Mouse (Mus musculus): ENCODE results near the gene Map4k1. TPM values are rescaled to one million over a fixed set of nuclear protein-coding genes. Genes with fewer than 3 reads are reported as not detected.

Gene Map4k1
- polyA plus RNA-seq, 1 experiment, result 17.0 TPM

DNA sequence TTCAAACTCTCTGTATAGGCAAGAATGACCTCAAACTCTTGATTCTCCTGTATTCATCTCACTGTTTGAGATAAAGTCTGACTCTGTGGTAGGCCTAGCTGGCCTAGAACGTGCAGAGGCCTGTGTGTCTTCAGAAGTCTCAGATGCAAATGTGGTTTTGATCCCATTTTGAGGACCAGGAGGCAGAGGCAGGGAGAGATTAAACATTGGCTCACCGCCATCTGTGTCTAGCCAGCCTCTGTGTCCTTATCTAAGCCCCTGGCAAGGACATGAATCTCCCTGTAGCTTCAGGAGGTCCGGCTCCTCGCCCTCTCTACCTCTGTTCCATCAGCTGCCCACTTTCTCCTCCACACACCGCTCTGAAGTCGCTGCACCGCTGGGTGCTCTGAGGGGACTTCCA lies 34.6 kb downstream of the Map4k1 start:
- TF ChIP-seq CTCF (IDR thresholded peaks at IDR 0.05; ENCODE audit: insufficient read depth, low read length) (no peak), POLR2A (IDR thresholded peaks at IDR 0.05; ENCODE audit: borderline replicate concordance, extremely low read depth, low read depth, low read length) (no peak)
- 84% methylated on average over 7 of the region's 7 CpGs for WGBS

DNA sequence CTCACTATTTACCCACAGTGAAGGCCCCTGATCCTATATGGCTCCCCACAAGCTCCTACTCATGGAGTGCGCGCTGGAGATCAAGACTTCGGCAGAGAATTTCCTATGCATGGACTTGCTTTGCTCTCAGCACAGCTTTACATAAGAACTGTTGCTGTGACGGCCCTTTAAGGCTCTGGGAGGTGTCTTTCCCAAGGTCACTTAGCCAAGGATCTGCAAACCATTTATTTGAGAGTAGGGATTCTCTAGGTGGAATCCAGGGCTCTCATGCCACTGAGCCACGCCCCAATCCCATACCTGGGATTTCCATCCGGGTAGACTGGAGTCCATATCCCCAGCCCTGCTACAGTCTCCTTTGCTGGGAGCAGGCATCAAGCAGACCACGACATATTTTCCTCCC lies 35.4 kb downstream of the Map4k1 start:
- TF ChIP-seq CTCF (IDR thresholded peaks at IDR 0.05; ENCODE audit: insufficient read depth, low read length), result no peak
- TF ChIP-seq POLR2A (IDR thresholded peaks at IDR 0.05; ENCODE audit: borderline replicate concordance, extremely low read depth, low read depth, low read length), result no peak
- DNase-seq, result no peak
- Histone ChIP-seq H3K4me3 (replicated peaks; ENCODE audit: extremely low read depth, low read depth, low read length) (no peak overlapping the region), H3K4me1 (ENCODE audit: control insufficient read depth, insufficient read depth, low read length) (no peaks in the 10 kb centered on the region)
- WGBS, result 86% methylated on average over 7 of the region's 7 CpGs

More for the DNA sequence above, 34.6 kb downstream of the Map4k1 start:
- no peak for DNase-seq
- no peaks in the 10 kb centered on the region for H3K4me1 ChIP-seq (ENCODE audit: control insufficient read depth, insufficient read depth, low read length)
- H3K4me3 ChIP-seq (replicated peaks; ENCODE audit: extremely low read depth, low read depth, low read length), result no peak overlapping the region

DNA sequence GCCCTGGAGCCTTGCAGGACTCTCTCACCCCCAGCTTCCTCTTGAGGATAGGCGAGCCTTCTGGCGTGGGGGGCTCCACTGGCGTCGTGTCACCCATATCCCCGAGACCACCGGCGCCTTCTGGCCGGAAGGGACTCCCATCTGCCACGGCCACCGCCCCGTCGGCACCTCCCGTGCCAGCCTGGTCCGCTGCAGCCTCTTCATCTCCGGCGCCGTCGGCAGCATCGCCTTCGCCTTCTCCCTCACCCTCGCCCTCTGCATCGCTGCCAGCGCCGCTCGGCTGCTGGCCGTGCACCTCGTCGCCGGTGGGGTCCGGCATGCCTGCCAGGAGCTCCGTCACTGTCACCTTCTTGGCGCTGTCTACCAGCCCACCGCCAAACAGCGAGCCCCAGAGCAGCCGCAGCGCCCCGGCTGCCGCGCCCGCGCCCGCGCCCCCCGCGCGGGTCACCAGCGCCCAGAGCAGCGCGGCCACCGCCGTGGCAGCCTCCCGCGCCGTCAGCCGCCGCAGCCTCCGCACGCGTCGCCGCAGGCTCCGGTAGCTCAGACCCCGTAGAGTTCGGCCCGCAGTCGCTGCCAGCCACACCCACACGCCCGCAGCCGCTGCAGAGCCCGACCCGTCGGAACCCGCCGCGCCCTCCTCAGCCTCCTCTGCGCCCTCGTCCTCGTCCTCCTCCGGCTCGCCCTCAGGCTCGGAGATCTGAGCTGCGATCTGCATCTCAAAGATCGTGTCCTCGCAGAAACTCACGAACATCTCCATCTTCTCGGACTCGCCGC lies 37.8 kb downstream of the Map4k1 start:
- TF ChIP-seq CTCF (IDR thresholded peaks at IDR 0.05; ENCODE audit: insufficient read depth, low read length), result no peak
- TF ChIP-seq POLR2A (IDR thresholded peaks at IDR 0.05; ENCODE audit: borderline replicate concordance, extremely low read depth, low read depth, low read length), result no peak
- DNase-seq, result no peak
- H3K4me3 ChIP-seq (replicated peaks; ENCODE audit: extremely low read depth, low read depth, low read length), result no peak overlapping the region
- H3K4me1 ChIP-seq (ENCODE audit: control insufficient read depth, insufficient read depth, low read length), result no peaks in the 10 kb centered on the region
- WGBS, result 4% methylated on average over 88 of the region's 88 CpGs

DNA sequence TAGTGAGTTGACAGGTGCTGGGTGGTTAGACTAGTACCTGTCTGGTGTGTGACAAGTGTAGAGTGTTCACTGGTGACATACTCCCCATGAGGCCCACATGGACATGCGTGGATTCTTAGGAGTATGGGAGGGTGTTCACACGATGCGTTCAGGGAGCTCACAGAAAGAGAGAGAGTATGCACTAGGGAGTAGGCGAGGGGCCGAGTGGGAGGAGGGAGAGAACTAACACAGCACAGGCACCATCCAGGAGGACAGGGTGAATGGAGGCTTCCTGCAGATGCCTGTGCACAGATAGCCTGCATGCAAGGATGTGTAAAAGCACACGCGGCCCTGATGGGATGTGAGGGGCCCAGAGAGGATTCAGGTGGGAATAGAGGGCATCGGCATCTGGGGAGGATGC lies 40.6 kb downstream of the Map4k1 start:
- TF ChIP-seq CTCF (IDR thresholded peaks at IDR 0.05; ENCODE audit: insufficient read depth, low read length) (no peak), POLR2A (IDR thresholded peaks at IDR 0.05; ENCODE audit: borderline replicate concordance, extremely low read depth, low read depth, low read length) (no peak)
- 84% methylated on average over 8 of the region's 8 CpGs for WGBS
- DNase-seq, result no peak
- Histone ChIP-seq H3K4me3 (replicated peaks; ENCODE audit: extremely low read depth, low read depth, low read length) (no peak overlapping the region), H3K4me1 (ENCODE audit: control insufficient read depth, insufficient read depth, low read length) (no peaks in the 10 kb centered on the region)

DNA sequence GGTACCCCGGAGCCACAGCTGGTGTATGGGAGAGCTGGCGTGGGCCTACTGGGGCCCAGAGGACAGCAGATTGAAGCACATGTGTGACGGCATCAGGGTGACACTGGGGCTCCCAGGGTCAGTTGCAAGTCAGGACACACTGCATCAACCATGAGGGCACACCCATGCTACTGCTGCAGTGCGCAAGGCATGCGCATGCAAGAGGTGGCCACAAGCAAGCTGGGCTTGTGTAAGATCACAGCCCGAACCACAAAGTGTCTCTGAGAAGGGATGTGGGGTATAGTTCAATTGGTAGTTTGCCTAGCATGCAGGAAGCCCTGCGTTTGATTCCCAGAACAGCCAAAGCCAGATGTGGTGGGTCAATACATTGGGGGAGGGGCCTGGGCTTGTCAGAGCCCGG lies 41.7 kb downstream of the Map4k1 start:
- no peak for TF ChIP-seq POLR2A (IDR thresholded peaks at IDR 0.05; ENCODE audit: borderline replicate concordance, extremely low read depth, low read depth, low read length)
- whole genome bisulfite sequencing, result 80% methylated on average over 8 of the region's 8 CpGs
- H3K4me1 ChIP-seq (ENCODE audit: control insufficient read depth, insufficient read depth, low read length), result no peaks in the 10 kb centered on the region
- no peak for DNase-seq
- no peak overlapping the region for H3K4me3 ChIP-seq (replicated peaks; ENCODE audit: extremely low read depth, low read depth, low read length)

DNA sequence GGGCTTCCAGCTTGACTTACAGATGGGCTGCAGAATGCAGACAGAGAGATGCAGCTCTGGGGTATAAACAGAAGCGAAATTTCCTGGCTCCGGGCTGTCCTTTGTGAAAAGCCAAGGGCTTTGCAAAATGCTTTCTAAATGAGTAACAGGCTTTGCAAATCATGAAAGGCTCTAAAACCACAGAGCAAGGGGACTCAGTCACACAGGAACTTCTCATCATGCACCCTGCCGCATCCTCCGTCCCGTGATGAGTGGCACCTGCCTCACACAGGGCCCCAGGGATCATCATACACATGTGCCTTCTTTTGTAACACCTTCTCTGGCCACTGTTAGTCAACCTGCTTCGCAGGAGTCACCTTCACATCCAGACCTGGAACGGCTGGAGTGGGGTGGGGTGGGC lies 43.7 kb downstream of the Map4k1 start:
- H3K4me1 ChIP-seq (ENCODE audit: control insufficient read depth, insufficient read depth, low read length), result no peaks in the 10 kb centered on the region
- 72% methylated on average over 7 of the region's 7 CpGs for WGBS
- no peak for DNase-seq
- no peak for TF ChIP-seq POLR2A (IDR thresholded peaks at IDR 0.05; ENCODE audit: borderline replicate concordance, extremely low read depth, low read depth, low read length)
- TF ChIP-seq CTCF (IDR thresholded peaks at IDR 0.05; ENCODE audit: insufficient read depth, low read length), result no peak
- H3K4me3 ChIP-seq (replicated peaks; ENCODE audit: extremely low read depth, low read depth, low read length), result no peak overlapping the region

DNA sequence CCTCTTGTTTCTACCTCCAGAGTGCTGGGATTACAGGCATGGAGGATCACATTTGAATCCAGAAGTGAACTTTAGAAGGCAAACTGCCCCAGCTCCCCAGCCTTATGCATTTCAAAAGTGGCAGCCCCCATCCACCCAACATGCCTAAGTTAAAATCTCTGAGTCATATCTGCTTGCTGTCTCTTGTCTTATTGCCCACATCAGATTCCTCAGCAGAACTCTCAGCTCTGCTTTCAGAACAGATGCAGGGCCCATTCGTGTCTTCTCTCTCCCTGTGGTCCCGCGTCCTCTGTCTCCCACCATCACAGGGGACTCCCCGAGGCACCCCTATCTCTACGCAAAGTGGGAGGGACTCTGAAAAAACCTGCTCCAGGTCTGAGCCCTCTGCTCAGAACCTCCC lies 44.3 kb downstream of the Map4k1 start:
- no peak for DNase-seq
- Histone ChIP-seq H3K4me3 (replicated peaks; ENCODE audit: extremely low read depth, low read depth, low read length) (no peak overlapping the region), H3K4me1 (ENCODE audit: control insufficient read depth, insufficient read depth, low read length) (no peaks in the 10 kb centered on the region)
- 87% methylated on average over 5 of the region's 5 CpGs for WGBS
- TF ChIP-seq CTCF (IDR thresholded peaks at IDR 0.05; ENCODE audit: insufficient read depth, low read length) (no peak), POLR2A (IDR thresholded peaks at IDR 0.05; ENCODE audit: borderline replicate concordance, extremely low read depth, low read depth, low read length) (no peak)

DNA sequence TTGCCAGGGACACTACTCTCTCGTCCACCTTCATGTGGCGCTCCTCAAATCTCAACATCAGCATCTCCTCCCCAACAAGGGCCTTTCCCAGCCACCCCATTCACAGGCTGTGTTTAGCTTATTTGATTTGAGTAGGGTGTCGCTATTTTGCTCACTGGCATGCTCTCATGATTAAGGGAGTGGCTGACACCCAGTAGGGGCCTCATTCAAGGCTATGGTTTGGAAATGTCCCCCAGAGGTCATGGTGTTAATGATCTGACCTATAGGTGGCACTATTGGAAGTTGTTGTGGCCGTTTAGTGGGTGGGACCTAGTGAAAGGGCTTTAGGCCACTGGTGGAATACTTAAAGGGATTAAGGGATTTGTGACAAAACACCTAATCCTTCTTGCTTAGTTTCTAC lies 45.0 kb downstream of the Map4k1 start:
- WGBS, result 72% methylated on average over 4 of the region's 4 CpGs
- TF ChIP-seq CTCF (IDR thresholded peaks at IDR 0.05; ENCODE audit: insufficient read depth, low read length) (no peak), POLR2A (IDR thresholded peaks at IDR 0.05; ENCODE audit: borderline replicate concordance, extremely low read depth, low read depth, low read length) (no peak)
- H3K4me3 ChIP-seq (replicated peaks; ENCODE audit: extremely low read depth, low read depth, low read length), result no peak overlapping the region
- DNase-seq, result no peak
- H3K4me1 ChIP-seq (ENCODE audit: control insufficient read depth, insufficient read depth, low read length), result no peaks in the 10 kb centered on the region

DNA sequence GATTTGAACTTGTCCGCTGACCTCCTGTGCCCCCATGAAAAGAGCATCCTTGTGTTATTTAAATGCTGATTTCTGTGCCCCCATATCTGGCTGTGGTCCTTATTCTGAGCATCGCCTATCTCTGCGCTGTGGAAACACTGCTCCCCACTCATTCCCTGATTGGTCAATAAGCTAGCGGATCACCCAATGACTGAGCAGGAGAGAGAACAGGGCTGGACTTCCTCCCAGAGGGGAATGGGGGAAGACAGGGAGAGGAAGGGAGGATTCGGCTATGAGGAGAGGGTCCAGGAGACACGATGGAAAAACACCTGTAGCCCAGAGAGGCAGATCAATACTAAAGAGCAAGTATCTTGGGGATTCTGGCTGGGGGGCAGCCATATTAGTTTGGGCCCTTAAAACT lies 46.9 kb downstream of the Map4k1 start:
- WGBS, result 77% methylated on average over 6 of the region's 6 CpGs
- DNase-seq, result no peak
- Histone ChIP-seq H3K4me3 (replicated peaks; ENCODE audit: extremely low read depth, low read depth, low read length) (no peak overlapping the region), H3K4me1 (ENCODE audit: control insufficient read depth, insufficient read depth, low read length) (no peaks in the 10 kb centered on the region)
- TF ChIP-seq CTCF (IDR thresholded peaks at IDR 0.05; ENCODE audit: insufficient read depth, low read length), result no peak
- no peak for TF ChIP-seq POLR2A (IDR thresholded peaks at IDR 0.05; ENCODE audit: borderline replicate concordance, extremely low read depth, low read depth, low read length)
